Mouse (Mus musculus) olfactory bulb, adult 2 months (tissue): ENCODE data around the gene Heatr9. TPM values are rescaled to one million over a fixed set of nuclear protein-coding genes. Genes with fewer than 3 reads are reported as not detected.
"Not testable (repeated sequence)": the region's sequence is repeated elsewhere in the genome, so short reads cannot be mapped to it uniquely, and the experiment has no call there.

Experiments used
- H3K27ac ChIP-seq: fragments of 200-500 bp; 2 replicates; pipeline ENCODE4 v1.5.1; 2012; ENCODE audit warnings: low read depth, low read length; ENCODE audit not compliant: insufficient read depth
- H3K4me1 ChIP-seq: fragments of 200-500 bp; 2 replicates; pipeline ENCODE4 v1.6.1; 2012; ENCODE audit warnings: low read length; ENCODE audit not compliant: control insufficient read depth, insufficient read depth
- H3K4me3 ChIP-seq: fragments of 200-500 bp; 2 replicates; pipeline ENCODE4 v1.5.1; 2012; ENCODE audit warnings: mild to moderate bottlenecking, low read depth, low read length, moderate library complexity; ENCODE audit not compliant: insufficient read depth
- CTCF ChIP-seq: fragments of 200-500 bp; IDR thresholded peaks from 2 replicates; pipeline ENCODE4 v1.5.1; 2012; ENCODE audit warnings: low read depth, mild to moderate bottlenecking, low read length, moderate library complexity; ENCODE audit not compliant: insufficient read depth
- POLR2A ChIP-seq: fragments of 200-500 bp; IDR thresholded peaks from 2 replicates; pipeline ENCODE4 v1.6.1; 2012; ENCODE audit warnings: mild to moderate bottlenecking, low read depth, low read length, moderate library complexity; ENCODE audit not compliant: insufficient read depth
- WGBS: fragments of 180-500 bp; shearing (Covaris S2); methylation state at CpG from one replicate; pipeline ENCODE4 v1.1.7; 2018; 5-methylcytosine and 5-hydroxymethylcytosine counted together
- polyA plus RNA-seq: library from polyadenylated mRNA; stranded (reverse); fragments of >200 nt; gene quantifications from 2 replicates; pipeline ENCODE4 v1.2.4, GENCODE M21; 2012; ENCODE audit warnings: low replicate concordance; ENCODE audit not compliant: missing spikeins, insufficient read depth, insufficient read length

Heatr9 gene
- polyA plus RNA-seq, 1 experiment, result not detected

GRCm38 (mm10) chr11:83560405-83560804, 38.4 kb upstream of the Heatr9 start:
- H3K4me1 ChIP-seq, result no peaks in the 10 kb centered on the region
- TF ChIP-seq CTCF, result no peak
- TF ChIP-seq POLR2A, result no peak
- 72% methylated on average over 6 of the region's 6 CpGs for WGBS
- H3K4me3 ChIP-seq, result no peak overlapping the region
- no peak overlapping the region for H3K27ac ChIP-seq

- Histone ChIP-seq H3K4me3 (no peak overlapping the region), H3K27ac (no peak overlapping the region), H3K4me1 (no peaks in the 10 kb centered on the region)
- WGBS, result 55% methylated on average over 10 of the region's 10 CpGs
- TF ChIP-seq POLR2A (no peak), CTCF (no peak)
These were observed 35.1 kb upstream of the Heatr9 start for GRCm38 (mm10) chr11:83557074-83557473.

- WGBS, result 25% methylated on average over 8 of the region's 8 CpGs
- Histone ChIP-seq H3K27ac (no peak overlapping the region), H3K4me3 (no peak overlapping the region), H3K4me1 (no peaks in the 10 kb centered on the region)
- no peak for TF ChIP-seq CTCF
- TF ChIP-seq POLR2A, result no peak
These were observed 34.3 kb upstream of the Heatr9 start for GRCm38 (mm10) chr11:83556085-83556781.

- H3K4me1 ChIP-seq, result no peaks in the 10 kb centered on the region
- no peak for TF ChIP-seq POLR2A
- no peak for TF ChIP-seq CTCF
- 86% methylated on average over 5 of the region's 5 CpGs for WGBS
- no peak overlapping the region for H3K27ac ChIP-seq
- no peak overlapping the region for H3K4me3 ChIP-seq
These were observed 29.7 kb upstream of the Heatr9 start for GRCm38 (mm10) chr11:83551668-83552067.

GRCm38 (mm10) chr11:83551037-83551436, 29.1 kb upstream of the Heatr9 start:
- 79% methylated on average over 7 of the region's 7 CpGs for WGBS
- not testable (repeated sequence) for H3K4me1 ChIP-seq, H3K27ac ChIP-seq, H3K4me3 ChIP-seq

- TF ChIP-seq CTCF (no peak), POLR2A (no peak)
- H3K4me3 ChIP-seq, result no peak overlapping the region
- no peak overlapping the region for H3K27ac ChIP-seq
- WGBS, result 86% methylated on average over 5 of the region's 5 CpGs
- H3K4me1 ChIP-seq, result no peaks in the 10 kb centered on the region
These were observed 28.2 kb upstream of the Heatr9 start for GRCm38 (mm10) chr11:83550186-83550632.

- H3K27ac ChIP-seq, result no peak overlapping the region
- TF ChIP-seq POLR2A (no peak), CTCF (no peak)
- H3K4me1 ChIP-seq, result no peaks in the 10 kb centered on the region
- H3K4me3 ChIP-seq, result no peak overlapping the region
- 83% methylated on average over 3 of the region's 3 CpGs for WGBS
These were observed 22.2 kb upstream of the Heatr9 start for GRCm38 (mm10) chr11:83544214-83544613.

GRCm38 (mm10) chr11:83541415-83541814, 19.4 kb upstream of the Heatr9 start:
- Histone ChIP-seq H3K4me3 (no peak overlapping the region), H3K4me1 (no peaks in the 10 kb centered on the region), H3K27ac (no peak overlapping the region)
- 91% methylated on average over 3 of the region's 3 CpGs for WGBS
- TF ChIP-seq CTCF (no peak), POLR2A (no peak)

GRCm38 (mm10) chr11:83540931-83541330, 19.0 kb upstream of the Heatr9 start:
- Histone ChIP-seq H3K4me1 (no peaks in the 10 kb centered on the region), H3K27ac (no peak overlapping the region), H3K4me3 (no peak overlapping the region)
- WGBS, result 94% methylated on average over 2 of the region's 2 CpGs
- TF ChIP-seq POLR2A (no peak), CTCF (no peak)

GRCm38 (mm10) chr11:83538705-83539314, 16.8 kb upstream of the Heatr9 start:
- Histone ChIP-seq H3K27ac (no peak overlapping the region), H3K4me3 (no peak overlapping the region), H3K4me1 (peaks cover 3% of the 10 kb centered on the region; the same call in 1 of the 2 replicates)
- TF ChIP-seq CTCF, result no peak
- TF ChIP-seq POLR2A, result no peak
- WGBS, result 84% methylated on average over 3 of the region's 3 CpGs
